Mouse (Mus musculus): ENCODE measurements at regions not wholly inside any gene's neighbourhood (a gene's known extent, or its start where the extent isn't known, plus 50 kb on each side); places are given as distances from the start of the nearest gene placed in this dataset.

GRCm38 (mm10) chr10:111073851-111074430 lies 64.0 kb upstream of the Zdhhc17 start:
- no peak overlapping the region for H3K4me3 ChIP-seq (ENCODE audit: low read depth, low read length)
- 43% methylated on average over 5 of the region's 5 CpGs for WGBS
- ATAC-seq (ENCODE audit: insufficient read depth) (0 out of 2 replicates have a peak, but pooled peaks have one; percentile 21), DNase-seq (peak; percentile 35)
- no peak overlapping the region for H3K9ac ChIP-seq
- no peak for TF ChIP-seq CTCF (IDR thresholded peaks at IDR 0.05; ENCODE audit: low read depth)
- H3K4me1 ChIP-seq (ENCODE audit: insufficient read depth) = no peaks in the 10 kb centered on the region
- no peaks in the 10 kb centered on the region for H3K9me3 ChIP-seq (ENCODE audit: low read depth, low read length)
- no peak overlapping the region for H3K27ac ChIP-seq (ENCODE audit: low read depth)
- no peaks in the 10 kb centered on the region for H3K36me3 ChIP-seq (ENCODE audit: insufficient read depth)
- no peak overlapping the region for H3K4me2 ChIP-seq
- no peaks in the 10 kb centered on the region for H3K27me3 ChIP-seq (ENCODE audit: insufficient read depth, low read length)

GRCm38 (mm10) chr10:111073262-111073661 lies 63.3 kb upstream of the Zdhhc17 start:
- Histone ChIP-seq H3K4me1 (ENCODE audit: insufficient read depth) (no peaks in the 10 kb centered on the region), H3K36me3 (ENCODE audit: insufficient read depth) (no peaks in the 10 kb centered on the region), H3K27me3 (ENCODE audit: insufficient read depth, low read length) (no peaks in the 10 kb centered on the region), H3K4me3 (ENCODE audit: low read depth, low read length) (no peak overlapping the region), H3K9me3 (ENCODE audit: low read depth, low read length) (no peaks in the 10 kb centered on the region), H3K4me2 (no peak overlapping the region), H3K27ac (ENCODE audit: low read depth) (no peak overlapping the region), H3K9ac (no peak overlapping the region)
- 42% methylated on average over 14 of the region's 14 CpGs for WGBS
- TF ChIP-seq CTCF (IDR thresholded peaks at IDR 0.05; ENCODE audit: low read depth) = no peak
- ATAC-seq (ENCODE audit: insufficient read depth) (no peak), DNase-seq (no peak)

GRCm38 (mm10) chr10:111072554-111072909 lies 62.6 kb upstream of the Zdhhc17 start:
- Histone ChIP-seq H3K4me1 (ENCODE audit: insufficient read depth) (no peaks in the 10 kb centered on the region), H3K9ac (no peak overlapping the region), H3K4me3 (ENCODE audit: low read depth, low read length) (no peak overlapping the region), H3K9me3 (ENCODE audit: low read depth, low read length) (no peaks in the 10 kb centered on the region), H3K36me3 (ENCODE audit: insufficient read depth) (no peaks in the 10 kb centered on the region), H3K27me3 (ENCODE audit: insufficient read depth, low read length) (no peaks in the 10 kb centered on the region), H3K27ac (ENCODE audit: low read depth) (no peak overlapping the region), H3K4me2 (no peak overlapping the region)
- no peak for DNase-seq
- no peak for TF ChIP-seq CTCF (IDR thresholded peaks at IDR 0.05; ENCODE audit: low read depth)
- 63% methylated on average over 2 of the region's 2 CpGs for WGBS
- no peak for ATAC-seq (ENCODE audit: insufficient read depth)

- peak; percentile 26 for DNase-seq
- ATAC-seq (ENCODE audit: insufficient read depth) = peak; percentile 60
- Histone ChIP-seq H3K4me2 (no peak overlapping the region), H3K27ac (ENCODE audit: low read depth) (no peak overlapping the region), H3K4me1 (ENCODE audit: insufficient read depth) (no peaks in the 10 kb centered on the region), H3K27me3 (ENCODE audit: insufficient read depth, low read length) (no peaks in the 10 kb centered on the region), H3K9ac (no peak overlapping the region), H3K9me3 (ENCODE audit: low read depth, low read length) (no peaks in the 10 kb centered on the region), H3K36me3 (ENCODE audit: insufficient read depth) (no peaks in the 10 kb centered on the region), H3K4me3 (ENCODE audit: low read depth, low read length) (no peak overlapping the region)
- TF ChIP-seq CTCF (IDR thresholded peaks at IDR 0.05; ENCODE audit: low read depth) = no peak
- WGBS = 23% methylated on average over 10 of the region's 11 CpGs
Measured at GRCm38 (mm10) chr10:111071805-111072553, 62.0 kb upstream of the Zdhhc17 start.

- 52% methylated on average over 11 of the region's 11 CpGs for WGBS
- TF ChIP-seq CTCF (IDR thresholded peaks at IDR 0.05; ENCODE audit: low read depth) = no peak
- Histone ChIP-seq H3K9ac (no peak overlapping the region), H3K27ac (ENCODE audit: low read depth) (no peak overlapping the region), H3K9me3 (ENCODE audit: low read depth, low read length) (no peaks in the 10 kb centered on the region), H3K27me3 (ENCODE audit: insufficient read depth, low read length) (no peaks in the 10 kb centered on the region), H3K36me3 (ENCODE audit: insufficient read depth) (no peaks in the 10 kb centered on the region), H3K4me3 (ENCODE audit: low read depth, low read length) (no peak overlapping the region), H3K4me2 (no peak overlapping the region), H3K4me1 (ENCODE audit: insufficient read depth) (no peaks in the 10 kb centered on the region)
- peak; percentile 30 for DNase-seq
- no peak for ATAC-seq (ENCODE audit: insufficient read depth)
Measured at GRCm38 (mm10) chr10:111066146-111066545, 56.2 kb upstream of the Zdhhc17 start.

GRCm38 (mm10) chr10:111060626-111061025 lies 50.7 kb upstream of the Zdhhc17 start:
- no peak for DNase-seq
- Histone ChIP-seq H3K27ac (ENCODE audit: low read depth) (no peak overlapping the region), H3K27me3 (ENCODE audit: insufficient read depth, low read length) (no peaks in the 10 kb centered on the region), H3K9me3 (ENCODE audit: low read depth, low read length) (no peaks in the 10 kb centered on the region), H3K4me3 (ENCODE audit: low read depth, low read length) (no peak overlapping the region), H3K36me3 (ENCODE audit: insufficient read depth) (no peaks in the 10 kb centered on the region), H3K4me2 (no peak overlapping the region), H3K9ac (no peak overlapping the region), H3K4me1 (ENCODE audit: insufficient read depth) (no peaks in the 10 kb centered on the region)
- no peak for ATAC-seq (ENCODE audit: insufficient read depth)
- no peak for TF ChIP-seq CTCF (IDR thresholded peaks at IDR 0.05; ENCODE audit: low read depth)
- WGBS = 67% methylated on average over 8 of the region's 8 CpGs
